Mouse (Mus musculus) hindbrain, embryonic 14.5 days (tissue): ENCODE measurements at regions not wholly inside any gene's neighbourhood (a gene's known extent, or its start where the extent isn't known, plus 50 kb on each side); places are given as distances from the start of the nearest gene placed in this dataset.

Experiments
- ATAC-seq: fragments of 200-750 bp; cut with Nextera tagmentation; 2 replicates; pipeline ENCODE4 v1.8.0; 2017; ENCODE audit warnings: moderate number of reproducible peaks, mild to moderate bottlenecking, moderate TSS enrichment, moderate library complexity; ENCODE audit not compliant: low FRiP score
- DNase-seq: peaks from one replicate; pipeline ENCODE4 v3.0.0-alpha.2; 2015; ENCODE audit warnings: low spot score
- H3K27ac ChIP-seq: fragments of 300-500 bp; sonication (generic); 2 replicates; pipeline ENCODE4 v1.5.1; 2014; ENCODE audit warnings: mild to moderate bottlenecking, moderate library complexity
- H3K27me3 ChIP-seq: fragments of 300-500 bp; sonication (generic); 2 replicates; pipeline ENCODE4 v1.6.1; 2014; ENCODE audit warnings: mild to moderate bottlenecking, low read length, mixed read lengths; ENCODE audit not compliant: control insufficient read depth, insufficient read depth
- H3K36me3 ChIP-seq: fragments of 300-500 bp; sonication (generic); replicated peaks from 2 replicates; pipeline ENCODE4 v1.6.1; 2014; ENCODE audit not compliant: control insufficient read depth, insufficient read depth
- H3K4me1 ChIP-seq: fragments of 300-500 bp; sonication (generic); replicated peaks from 2 replicates; pipeline ENCODE4 v1.6.1; 2014; ENCODE audit warnings: antibody characterized with exemption, low read length, mixed read lengths; ENCODE audit not compliant: control insufficient read depth, insufficient read depth
- H3K4me2 ChIP-seq: fragments of 300-500 bp; sonication (generic); replicated peaks from 2 replicates; pipeline ENCODE4 v1.6.1; 2014; ENCODE audit warnings: mild to moderate bottlenecking, moderate library complexity
- H3K4me3 ChIP-seq: fragments of 300-500 bp; sonication (generic); replicated peaks from 2 replicates; pipeline ENCODE4 v1.5.1; 2014; ENCODE audit warnings: mild to moderate bottlenecking, low read length
- H3K9ac ChIP-seq: fragments of 300-500 bp; sonication (generic); 2 replicates; pipeline ENCODE4 v1.6.1; 2014
- H3K9me3 ChIP-seq: fragments of 300-500 bp; sonication (generic); 2 replicates; pipeline ENCODE4 v1.6.1; 2016; ENCODE audit warnings: low read length; ENCODE audit not compliant: control insufficient read depth
- WGBS: fragments of 180-500 bp; shearing (Covaris S2); extraction: QIAGEN DNeasy Blood & Tissue Kit; methylation state at CpG from one replicate; pipeline ENCODE4 v1.1.7; 2014; 5-methylcytosine and 5-hydroxymethylcytosine counted together

- H3K36me3 ChIP-seq = no peaks in the 10 kb centered on the region
- H3K27ac ChIP-seq = no peak overlapping the region
- H3K4me2 ChIP-seq = no peak overlapping the region
- no peak for DNase-seq
- no peaks in the 10 kb centered on the region for H3K9me3 ChIP-seq
- WGBS = 81% methylated on average over 6 of the region's 6 CpGs
- H3K9ac ChIP-seq = no peak overlapping the region
- H3K27me3 ChIP-seq = no peaks in the 10 kb centered on the region
- no peak for ATAC-seq
- H3K4me3 ChIP-seq = no peak overlapping the region
- H3K4me1 ChIP-seq = no peaks in the 10 kb centered on the region
These were observed 130.8 kb downstream of the Bcl2l11 start for GRCm38 (mm10) chr2:128256651-128257050.

GRCm38 (mm10) chr2:128257262-128257661 lies 131.4 kb downstream of the Bcl2l11 start:
- Histone ChIP-seq H3K9me3 (no peaks in the 10 kb centered on the region), H3K9ac (no peak overlapping the region), H3K27me3 (no peaks in the 10 kb centered on the region), H3K4me3 (no peak overlapping the region), H3K4me2 (no peak overlapping the region), H3K36me3 (no peaks in the 10 kb centered on the region), H3K4me1 (no peaks in the 10 kb centered on the region), H3K27ac (no peak overlapping the region)
- no peak for DNase-seq
- 88% methylated on average over 9 of the region's 9 CpGs for WGBS
- ATAC-seq = no peak

DNA sequence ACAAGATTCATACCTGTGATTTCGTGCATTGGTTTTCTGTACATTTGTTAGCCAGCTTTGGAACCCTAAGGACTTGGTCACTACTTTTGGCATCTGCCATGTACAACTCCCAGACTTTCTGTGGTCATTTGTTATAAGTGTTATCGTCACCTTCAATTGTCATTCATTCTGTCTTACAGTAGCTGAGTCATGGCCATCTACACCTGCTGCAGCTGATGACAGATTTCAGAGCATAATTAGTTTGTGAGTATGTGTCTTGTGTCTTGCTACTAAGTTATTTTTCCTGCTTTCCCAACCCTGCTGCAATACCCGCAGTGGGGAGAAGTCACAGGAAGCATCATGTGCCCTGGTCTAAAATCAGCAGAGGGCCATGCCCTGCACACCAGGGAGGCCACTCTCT lies 138.0 kb downstream of the Bcl2l11 start:
- H3K9ac ChIP-seq = no peak overlapping the region
- no peaks in the 10 kb centered on the region for H3K9me3 ChIP-seq
- WGBS = 87% methylated on average over 3 of the region's 3 CpGs
- no peaks in the 10 kb centered on the region for H3K36me3 ChIP-seq
- ATAC-seq = no peak
- DNase-seq = no peak
- no peak overlapping the region for H3K4me3 ChIP-seq
- no peaks in the 10 kb centered on the region for H3K4me1 ChIP-seq
- H3K27me3 ChIP-seq = no peaks in the 10 kb centered on the region
- no peak overlapping the region for H3K27ac ChIP-seq
- H3K4me2 ChIP-seq = no peak overlapping the region

DNA sequence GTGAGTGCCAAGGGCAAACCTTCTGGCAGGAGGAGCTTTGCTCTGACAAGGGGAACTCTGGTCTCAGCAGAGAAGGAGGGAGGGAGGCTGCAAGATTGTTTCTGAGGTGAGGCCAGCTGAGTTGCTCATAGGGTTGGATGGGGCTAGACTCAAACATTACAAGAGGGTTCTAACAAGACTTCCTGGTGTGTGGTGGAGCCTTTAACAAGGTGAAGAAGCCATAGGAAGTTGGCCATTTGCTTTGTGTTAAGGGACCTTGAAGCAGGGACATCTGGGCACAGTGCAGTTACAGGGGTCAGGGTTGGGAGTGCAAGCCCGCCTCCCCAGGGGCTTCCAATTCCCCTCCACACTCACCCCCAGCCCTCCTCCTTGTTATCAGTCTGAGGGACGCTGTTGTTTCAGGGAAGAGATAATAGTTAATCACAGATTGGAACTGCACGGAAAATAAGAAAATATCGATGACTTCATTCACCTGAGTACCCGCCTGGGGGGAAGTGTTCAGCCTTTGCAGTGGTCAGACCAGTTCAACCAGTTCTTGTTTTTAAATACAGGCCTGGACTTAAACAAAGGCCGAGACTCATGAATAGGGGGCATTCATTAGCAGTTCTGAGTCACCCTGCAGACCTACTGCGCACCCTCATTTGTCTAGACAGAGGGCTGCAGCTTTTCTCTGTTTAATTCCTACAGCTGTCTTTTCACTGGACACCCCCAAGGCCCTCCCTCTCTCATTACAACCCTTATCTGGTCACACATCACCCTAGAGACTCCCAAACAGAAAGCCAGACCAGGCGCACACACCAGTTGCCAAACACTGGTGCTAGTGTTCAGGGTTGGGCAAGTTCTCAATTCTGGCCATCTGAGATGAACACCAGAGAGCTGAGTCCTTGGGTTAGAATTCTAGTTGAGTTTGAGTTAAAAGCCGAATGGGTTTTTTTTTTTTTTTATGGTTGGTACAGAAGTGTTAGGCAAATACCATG lies 139.5 kb downstream of the Bcl2l11 start:
- 41% methylated on average over 9 of the region's 9 CpGs for WGBS
- no peak overlapping the region for H3K4me3 ChIP-seq
- no peaks in the 10 kb centered on the region for H3K4me1 ChIP-seq
- H3K27ac ChIP-seq = no peak overlapping the region
- ATAC-seq (no peak), DNase-seq (no peak)
- H3K9me3 ChIP-seq = no peaks in the 10 kb centered on the region
- no peak overlapping the region for H3K4me2 ChIP-seq
- H3K27me3 ChIP-seq = no peaks in the 10 kb centered on the region
- H3K36me3 ChIP-seq = no peaks in the 10 kb centered on the region
- H3K9ac ChIP-seq = no peak overlapping the region

DNA sequence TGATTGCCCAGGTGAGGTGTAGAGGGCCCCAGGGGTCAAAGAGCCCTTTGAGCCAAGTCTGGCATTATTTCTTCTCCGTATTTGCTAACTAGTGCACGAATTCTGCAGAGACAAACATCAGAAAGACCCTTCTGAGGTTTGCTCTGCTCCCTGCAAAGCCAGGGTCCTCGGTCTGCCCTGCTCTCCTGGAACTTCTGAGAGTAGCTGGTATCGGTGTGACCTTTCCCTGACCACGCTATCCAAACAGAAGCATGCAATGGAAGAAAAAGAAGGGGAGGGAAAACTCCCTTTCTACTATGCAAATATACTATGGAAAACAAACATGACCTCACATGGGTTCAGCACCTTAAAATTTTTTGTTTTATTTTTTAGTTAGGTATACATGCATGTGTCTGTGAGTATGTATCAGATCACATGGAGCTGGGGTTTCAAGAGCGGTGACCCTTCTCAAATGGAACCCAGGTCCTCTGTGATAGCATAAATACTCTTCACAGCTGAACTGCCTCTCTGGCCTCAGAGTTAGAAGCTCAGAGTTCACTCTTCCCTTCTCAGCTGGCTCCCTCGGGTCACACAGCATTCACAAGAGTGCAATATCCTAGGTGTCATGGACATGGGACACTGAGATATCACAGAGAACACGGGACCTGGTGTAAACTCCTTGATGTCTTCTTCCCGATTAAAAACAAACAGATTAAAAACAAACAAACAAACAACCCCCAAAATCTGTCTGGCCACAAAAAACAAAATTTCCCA lies 144.7 kb downstream of the Bcl2l11 start:
- WGBS = 79% methylated on average over 9 of the region's 9 CpGs
- Histone ChIP-seq H3K4me3 (no peak overlapping the region), H3K27me3 (no peaks in the 10 kb centered on the region), H3K36me3 (no peaks in the 10 kb centered on the region), H3K9ac (no peak overlapping the region), H3K4me2 (no peak overlapping the region), H3K4me1 (no peaks in the 10 kb centered on the region), H3K9me3 (no peaks in the 10 kb centered on the region), H3K27ac (no peak overlapping the region)
- ATAC-seq = no peak
- no peak for DNase-seq

DNA sequence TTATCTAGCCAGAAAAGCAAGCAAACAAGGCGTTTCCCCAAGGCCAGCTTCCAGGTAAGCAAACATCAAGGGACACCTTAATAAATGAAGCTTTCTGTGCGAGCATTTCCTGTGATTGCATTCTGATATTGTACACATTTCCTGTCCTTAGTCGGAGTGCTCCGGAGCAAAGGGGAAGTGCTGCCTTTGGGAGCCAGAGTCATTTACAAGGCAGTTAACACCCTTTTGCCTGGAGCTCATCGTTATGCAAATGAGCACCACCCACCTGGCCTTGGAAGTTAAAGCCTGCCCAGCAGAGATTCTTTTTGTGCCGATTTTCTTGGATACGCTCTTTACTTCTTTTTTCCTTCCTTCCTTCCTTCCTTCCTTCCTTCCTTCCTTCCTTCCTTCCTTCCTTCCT lies 147.0 kb downstream of the Bcl2l11 start:
- Histone ChIP-seq H3K27ac (no peak overlapping the region), H3K4me2 (no peak overlapping the region), H3K9ac (no peak overlapping the region), H3K36me3 (no peaks in the 10 kb centered on the region), H3K4me3 (no peak overlapping the region), H3K4me1 (peaks cover 12% of the 10 kb centered on the region), H3K9me3 (no peaks in the 10 kb centered on the region), H3K27me3 (no peaks in the 10 kb centered on the region)
- DNase-seq (no peak), ATAC-seq (no peak)
- 27% methylated on average over 7 of the region's 7 CpGs for WGBS

DNA sequence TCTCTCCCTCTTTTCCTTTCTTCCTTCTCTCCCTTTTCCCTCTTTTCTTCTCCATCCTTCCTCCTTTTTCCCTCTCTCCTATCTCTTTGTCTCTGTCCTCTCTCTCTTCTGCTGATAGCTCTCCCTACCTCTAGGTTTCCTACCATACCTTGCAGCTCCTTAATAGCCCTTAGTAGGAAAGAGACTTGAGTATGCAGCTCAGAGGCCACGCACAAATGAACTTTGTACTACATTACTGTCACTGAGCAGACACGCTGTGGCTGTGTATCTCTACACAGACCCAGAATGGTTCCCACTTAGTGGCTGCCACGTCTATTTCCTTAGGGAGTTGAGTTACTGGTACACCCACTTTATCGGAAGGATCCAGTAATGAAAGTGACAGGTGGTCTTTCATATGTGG lies 147.5 kb downstream of the Bcl2l11 start:
- Histone ChIP-seq H3K36me3 (no peaks in the 10 kb centered on the region), H3K4me1 (peaks cover 17% of the 10 kb centered on the region), H3K4me2 (no peak overlapping the region), H3K27ac (no peak overlapping the region), H3K4me3 (no peak overlapping the region), H3K27me3 (no peaks in the 10 kb centered on the region), H3K9me3 (no peaks in the 10 kb centered on the region), H3K9ac (no peak overlapping the region)
- ATAC-seq (no peak), DNase-seq (no peak)
- 59% methylated on average over 4 of the region's 4 CpGs for whole genome bisulfite sequencing

DNA sequence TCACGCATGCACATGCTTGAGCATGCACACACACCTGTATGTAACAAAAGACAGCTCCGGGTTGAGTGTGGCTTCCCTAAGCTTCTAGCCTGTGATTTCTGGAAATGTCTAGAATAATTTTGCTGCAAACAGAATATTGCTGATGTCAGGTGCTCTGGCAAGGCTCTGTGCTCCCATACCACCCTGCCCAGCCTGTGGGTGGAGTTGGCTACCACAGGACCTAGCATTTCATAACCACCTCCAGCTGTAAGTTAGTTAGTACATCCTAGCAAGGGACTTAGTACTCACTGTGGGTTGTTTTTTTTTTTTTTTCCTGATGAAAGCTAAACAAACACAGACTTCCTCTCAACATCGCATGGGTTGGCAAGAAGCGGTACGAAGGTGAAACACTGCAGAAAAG lies 150.5 kb downstream of the Bcl2l11 start:
- Histone ChIP-seq H3K27me3 (no peaks in the 10 kb centered on the region), H3K36me3 (no peaks in the 10 kb centered on the region), H3K27ac (no peak overlapping the region), H3K4me2 (no peak overlapping the region), H3K9ac (no peak overlapping the region), H3K4me1 (peaks cover 25% of the 10 kb centered on the region), H3K9me3 (no peaks in the 10 kb centered on the region), H3K4me3 (no peak overlapping the region)
- 94% methylated on average over 5 of the region's 5 CpGs for WGBS
- no peak for DNase-seq
- no peak for ATAC-seq

DNA sequence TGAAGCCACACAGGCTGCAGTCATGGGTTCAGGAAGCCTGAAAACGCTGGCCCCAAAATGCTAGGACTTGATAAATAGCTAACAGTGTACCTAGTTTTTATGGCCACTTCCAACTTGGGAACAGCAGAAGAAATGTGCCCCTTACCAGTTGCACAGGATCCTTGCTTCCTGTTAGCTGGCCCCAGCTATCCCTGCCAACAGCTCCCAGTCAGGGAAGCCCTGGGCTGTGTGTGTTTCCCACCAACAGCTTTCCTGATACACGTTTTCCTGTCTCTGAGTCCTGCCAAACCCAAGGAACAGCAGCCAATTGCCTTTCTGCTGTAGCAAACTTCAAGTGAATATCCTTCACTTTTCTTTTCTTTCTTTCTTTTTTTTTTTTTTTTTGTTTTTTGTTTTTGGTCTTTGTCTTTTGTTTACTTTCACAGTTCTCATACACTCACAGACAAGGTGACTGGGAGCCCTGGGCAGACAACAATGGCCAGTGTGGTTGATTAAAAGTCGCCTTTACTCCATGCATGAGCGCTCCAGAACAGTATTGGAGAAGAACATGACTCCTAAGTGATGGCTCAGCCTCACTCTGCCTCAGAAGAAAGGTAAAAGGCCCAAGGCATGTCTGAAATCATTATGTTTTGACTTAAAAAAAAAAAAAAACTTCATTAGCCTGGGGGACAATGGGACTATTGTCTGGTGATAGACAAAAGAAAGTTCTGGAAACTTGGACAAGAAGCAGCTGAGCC lies 151.7 kb downstream of the Bcl2l11 start:
- no peak for DNase-seq
- Histone ChIP-seq H3K36me3 (no peaks in the 10 kb centered on the region), H3K4me1 (peaks cover 25% of the 10 kb centered on the region), H3K27me3 (no peaks in the 10 kb centered on the region), H3K4me3 (no peak overlapping the region), H3K27ac (no peak overlapping the region), H3K9ac (no peak overlapping the region), H3K4me2 (no peak overlapping the region), H3K9me3 (no peaks in the 10 kb centered on the region)
- no peak for ATAC-seq
- WGBS = 40% methylated on average over 4 of the region's 4 CpGs
